Mouse (Mus musculus) frontal cortex, postnatal 36 days (tissue): ENCODE results near the gene Park7.
"Not testable (repeated sequence)": the region's sequence is repeated elsewhere in the genome, so short reads cannot be mapped to it uniquely, and the experiment has no call there.

ENCODE experiments used
- DNase-seq, 2 experiments: peaks; one replicate each; pipeline ENCODE4 v3.0.0; 2022; ENCODE audit warnings: low spot score in 2 of 2

Park7 gene

DNA sequence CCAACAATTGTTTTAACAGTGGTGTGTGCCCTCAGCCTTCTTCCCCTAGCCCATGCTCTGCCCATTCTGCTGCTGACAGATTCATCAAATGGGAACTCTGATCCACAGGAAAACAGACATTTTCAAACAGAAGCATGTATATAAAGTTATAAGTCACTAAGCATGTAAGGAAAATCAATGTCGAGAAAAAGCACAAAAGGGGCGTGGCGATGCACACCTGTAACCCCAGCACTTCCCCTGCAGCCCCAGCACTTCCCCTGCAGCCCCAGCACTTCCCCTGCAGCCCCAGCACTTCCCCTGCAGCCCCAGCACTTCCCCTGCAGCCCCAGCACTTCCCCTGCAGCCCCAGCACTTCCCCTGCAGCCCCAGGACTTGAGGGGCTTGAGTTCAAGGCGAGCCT lies 39.8 kb downstream of the Park7 start:
- not testable (repeated sequence) for DNase-seq

GRCm38 (mm10) chr4:150872681-150873080 lies 41.6 kb downstream of the Park7 start:
- no peak for DNase-seq

- DNase-seq: peak; percentile 29 to 52
These were observed 42.0 kb downstream of the Park7 start for GRCm38 (mm10) chr4:150872139-150872651.

DNA sequence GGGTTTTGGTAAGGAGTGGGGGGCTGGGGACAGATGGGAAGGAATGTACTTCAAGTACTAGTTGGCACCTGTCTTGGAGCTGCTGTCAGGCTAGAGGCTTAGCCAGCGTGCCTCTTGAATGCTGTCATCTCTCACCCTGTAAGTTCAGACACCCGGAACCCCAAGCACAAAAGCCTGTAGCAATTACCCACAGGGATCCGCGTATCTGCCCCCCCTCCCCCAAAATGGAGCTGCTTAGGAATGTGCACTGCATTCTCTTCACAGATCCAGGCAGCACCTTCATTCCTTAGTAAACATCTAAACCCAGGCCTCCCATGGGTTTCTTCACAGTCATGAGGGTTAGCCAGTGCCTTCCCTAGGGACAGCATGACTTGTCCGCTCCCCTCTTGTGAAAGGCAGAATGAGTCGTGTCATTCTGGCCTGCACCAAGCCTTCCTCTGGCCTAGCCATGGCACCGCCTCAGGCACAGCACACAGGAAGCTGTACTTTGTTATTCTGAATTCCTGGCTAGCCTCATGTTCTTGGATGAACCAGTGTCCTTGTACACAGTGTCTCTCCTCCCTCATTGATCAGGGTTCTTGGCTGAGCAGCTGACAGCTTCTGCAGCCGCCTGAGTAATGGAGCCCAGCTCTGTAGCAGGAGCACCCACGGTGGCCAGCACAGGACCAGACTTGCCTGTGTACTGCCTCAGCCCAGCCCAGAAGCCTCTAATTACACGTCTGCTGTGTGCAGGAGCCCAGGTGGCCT lies 42.7 kb downstream of the Park7 start:
- DNase-seq: peak in 1 of 2 experiments; percentile 28

GRCm38 (mm10) chr4:150870963-150871391 lies 43.3 kb downstream of the Park7 start:
- DNase-seq: no peak

DNA sequence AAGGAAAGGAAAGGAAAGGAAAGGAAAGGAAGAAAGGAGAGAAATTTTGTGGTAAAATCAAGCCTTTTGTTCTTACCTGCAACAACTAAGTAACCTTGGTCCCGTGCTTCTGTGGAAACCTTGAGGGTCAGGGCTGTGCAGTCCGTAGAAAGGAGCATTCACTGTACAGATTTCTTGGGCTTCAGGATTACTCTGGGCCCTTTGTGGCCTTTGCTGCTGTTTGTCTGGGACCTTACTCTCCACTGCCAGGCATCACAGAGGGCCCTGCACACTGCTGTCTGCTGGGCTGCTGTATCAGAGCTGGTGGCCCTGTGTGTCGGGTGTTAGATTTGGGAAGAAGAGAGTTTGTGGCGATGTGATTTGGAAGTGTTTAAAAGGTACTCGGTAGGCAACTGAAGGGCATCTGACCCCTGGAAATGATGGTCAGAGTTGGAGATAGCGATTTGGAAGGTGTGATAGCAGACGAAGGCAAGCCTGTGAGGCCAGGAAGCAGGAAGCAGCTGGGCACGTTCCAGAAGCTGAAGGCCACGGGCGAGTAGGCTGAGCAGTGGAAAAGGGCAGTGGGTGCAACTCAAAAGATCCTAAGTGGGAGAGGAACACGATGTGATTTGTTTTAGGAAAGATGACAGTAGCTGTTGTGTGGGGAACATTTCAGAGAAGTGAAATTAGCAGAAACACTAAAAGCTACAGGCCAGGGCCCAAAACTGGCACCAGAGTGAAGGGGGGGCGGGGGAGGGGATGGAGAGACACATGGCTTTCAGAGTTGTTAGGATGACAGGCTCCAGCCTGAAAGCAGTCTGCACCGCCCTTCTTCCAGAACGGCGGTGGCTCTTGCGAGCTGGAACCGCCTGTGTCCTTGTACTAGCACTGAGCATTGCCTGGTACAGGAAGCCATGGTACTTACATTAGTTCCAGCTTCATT lies 44.7 kb downstream of the Park7 start:
- no peak for DNase-seq

DNA sequence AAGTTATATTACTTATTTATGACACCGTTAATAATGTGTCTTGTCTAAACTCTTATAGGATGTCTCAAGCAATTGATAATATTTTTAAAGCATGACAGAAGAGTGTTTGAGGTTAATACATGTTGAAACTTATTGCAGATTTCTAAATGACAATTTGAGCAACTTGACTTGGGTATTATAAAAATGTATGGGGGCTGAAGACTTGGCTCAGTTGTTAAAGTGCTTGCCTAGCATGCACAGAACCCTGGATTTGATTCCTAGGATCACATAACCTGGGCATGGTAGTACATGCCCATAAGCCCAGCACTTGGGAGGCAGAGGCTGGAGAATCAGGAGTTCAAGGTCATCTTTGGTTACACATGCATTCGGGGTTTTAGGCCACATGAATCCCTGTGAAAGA lies 45.4 kb downstream of the Park7 start:
- DNase-seq: no peak

DNA sequence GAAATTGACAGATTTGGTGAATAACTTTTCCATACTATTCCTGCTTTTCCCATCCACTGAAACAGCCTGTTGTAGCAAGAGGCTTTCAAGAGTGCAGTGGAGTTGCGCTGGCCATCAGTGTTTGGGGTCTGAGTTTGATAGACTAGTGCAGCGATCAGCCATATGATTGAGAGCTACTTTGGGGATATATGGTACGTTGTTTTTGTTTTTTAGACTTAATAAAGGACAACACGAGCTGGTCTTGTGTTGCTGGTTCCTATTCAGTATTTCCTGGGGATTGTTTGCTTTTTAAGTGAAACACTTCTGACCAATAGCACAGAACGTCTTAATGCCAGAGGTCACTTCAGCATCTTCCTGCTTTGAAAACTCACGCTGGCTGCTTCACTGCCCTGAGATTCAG lies 46.1 kb downstream of the Park7 start:
- DNase-seq: no peak

DNA sequence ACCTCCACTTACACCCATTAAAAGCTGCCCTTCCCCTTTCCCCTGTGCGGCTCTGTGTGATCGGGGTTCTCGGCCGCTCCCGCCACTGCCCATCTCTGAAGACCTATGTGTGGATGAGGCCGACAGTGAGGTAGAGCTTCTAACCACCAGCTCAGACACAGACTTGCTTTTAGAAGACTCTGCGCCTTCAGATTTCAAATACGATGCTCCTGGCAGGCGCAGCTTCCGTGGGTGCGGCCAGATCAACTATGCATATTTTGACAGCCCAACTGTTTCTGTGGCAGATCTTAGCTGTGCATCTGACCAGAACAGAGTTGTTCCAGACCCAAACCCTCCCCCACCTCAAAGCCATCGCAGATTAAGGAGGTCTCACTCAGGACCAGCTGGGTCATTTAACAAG lies 47.7 kb downstream of the Park7 start:
- DNase-seq: peak in 1 of 2 experiments; percentile 34

DNA sequence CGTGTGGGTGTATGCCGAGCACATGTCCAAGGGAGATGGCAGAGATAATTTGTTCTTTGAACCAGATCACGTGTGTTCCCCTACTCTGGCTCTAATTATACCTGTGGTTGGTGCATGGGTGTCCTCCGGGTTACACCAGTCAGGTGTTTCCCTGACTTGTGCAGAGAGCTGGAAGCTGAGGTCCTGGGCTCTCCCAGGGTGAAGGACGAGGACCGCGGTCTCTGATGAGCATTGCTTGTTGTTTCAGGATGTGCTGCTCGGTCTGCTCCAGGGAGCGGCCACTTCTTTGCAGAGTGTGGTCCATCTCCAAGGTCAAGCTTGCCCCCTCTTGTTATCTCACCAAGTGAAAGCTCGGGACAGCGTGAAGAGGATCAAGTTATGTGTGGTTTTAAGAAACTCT lies 48.2 kb downstream of the Park7 start:
- DNase-seq: no peak

GRCm38 (mm10) chr4:150865371-150865770 lies 48.9 kb downstream of the Park7 start:
- DNase-seq: peak in 1 of 2 experiments; percentile 37

- no peak for DNase-seq
These were observed 51.4 kb downstream of the Park7 start for GRCm38 (mm10) chr4:150862626-150863375.

GRCm38 (mm10) chr4:150861161-150861560 lies 53.1 kb downstream of the Park7 start:
- no peak for DNase-seq

DNA sequence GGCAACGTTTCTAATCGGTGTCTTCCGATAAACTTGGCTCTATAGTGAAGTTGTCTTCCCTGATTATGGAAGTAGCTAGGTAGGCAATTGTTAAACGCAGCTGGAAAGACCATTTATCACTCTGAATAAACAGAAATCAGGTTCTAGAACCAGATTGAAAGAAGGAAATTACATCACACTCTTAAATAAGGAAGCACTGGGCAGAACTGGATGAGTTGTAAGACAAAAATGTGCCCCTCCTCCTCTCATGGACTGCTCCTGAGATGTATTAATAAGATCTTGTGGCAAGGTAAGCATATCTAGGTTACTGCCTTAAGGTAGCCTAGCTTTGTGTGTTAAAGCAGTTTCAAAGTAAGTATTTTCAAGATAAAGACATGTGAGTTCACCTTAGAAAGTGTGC lies 53.7 kb downstream of the Park7 start:
- no peak for DNase-seq

- peak; percentile 36 to 43 for DNase-seq
These were observed 58.9 kb downstream of the Park7 start for GRCm38 (mm10) chr4:150855346-150855745.

- DNase-seq: peak; percentile 95 to 96
These were observed 59.4 kb downstream of the Park7 start for GRCm38 (mm10) chr4:150854839-150855246.

- DNase-seq: no peak
These were observed 60.4 kb downstream of the Park7 start, which contains the start of gene Errfi1 for GRCm38 (mm10) chr4:150853680-150854461. TSS of gene Errfi1 (plus strand) at chr4:150853919.

- no peak for DNase-seq
These were observed 61.8 kb downstream of the Park7 start for GRCm38 (mm10) chr4:150852479-150852878.

DNA sequence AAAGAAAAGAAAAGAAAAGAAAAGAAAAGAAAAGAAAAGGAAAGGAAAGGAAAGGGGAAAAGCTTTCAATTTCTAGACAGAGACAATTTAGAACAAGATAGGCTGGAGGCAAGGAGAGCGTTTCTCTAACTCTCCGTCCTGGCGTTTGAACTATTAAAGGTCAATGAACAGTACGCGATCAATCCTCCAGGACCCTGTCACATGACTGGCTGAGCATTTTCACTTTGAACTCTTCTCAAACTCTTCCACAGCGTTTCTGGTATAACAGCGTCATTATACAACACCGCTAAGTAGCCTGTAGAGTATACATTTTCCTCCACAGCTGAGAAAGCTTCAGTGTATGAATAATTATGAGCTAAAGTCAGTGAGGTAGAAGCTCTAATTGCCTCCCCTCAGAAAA lies 62.2 kb downstream of the Park7 start:
- DNase-seq: no peak

GRCm38 (mm10) chr4:150850893-150851292 lies 63.3 kb downstream of the Park7 start:
- DNase-seq: no peak

DNA sequence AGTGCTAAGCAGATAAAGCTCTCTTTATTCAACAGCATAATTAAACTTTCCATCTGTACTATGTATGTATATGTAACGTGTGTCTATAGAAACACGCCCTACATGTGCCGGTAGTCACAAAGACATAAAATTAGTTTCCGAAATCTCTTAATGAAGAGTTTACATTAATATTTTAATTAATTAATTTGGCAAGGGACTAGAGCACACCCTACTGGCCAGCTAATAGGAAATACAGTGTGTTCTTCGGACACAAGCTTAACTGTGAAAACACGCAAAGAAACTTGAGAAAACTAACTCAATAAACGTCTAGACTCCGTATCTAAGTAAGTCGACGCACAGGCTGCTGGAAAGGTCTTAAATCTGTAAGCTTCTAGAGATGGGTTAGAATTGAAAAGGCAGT lies 64.3 kb downstream of the Park7 start:
- DNase-seq: no peak
